Mouse (Mus musculus) regulatory T cell (primary cell): Measurements from ENCODE around the gene 6430548M08Rik.

Experiments used
- in situ Hi-C: fragments of 300-600 bp; cut with MboI, MseI; formaldehyde crosslinking; loops from one replicate; pipeline ENCODE4 v1.15.1; 2025; ENCODE audit warnings: high pct_unique_total_duplicates

6430548M08Rik gene

GRCm38 (mm10) chr8:120181274-120181673 lies 67.3 kb downstream of the 6430548M08Rik start:
- in situ Hi-C loops: no loop called here

- in situ Hi-C loops: no loop called here
These were observed 68.0 kb downstream of the 6430548M08Rik start for GRCm38 (mm10) chr8:120181861-120182414.

- in situ Hi-C loops: no loop called here
These were observed 70.4 kb downstream of the 6430548M08Rik start for GRCm38 (mm10) chr8:120184366-120184765.

DNA sequence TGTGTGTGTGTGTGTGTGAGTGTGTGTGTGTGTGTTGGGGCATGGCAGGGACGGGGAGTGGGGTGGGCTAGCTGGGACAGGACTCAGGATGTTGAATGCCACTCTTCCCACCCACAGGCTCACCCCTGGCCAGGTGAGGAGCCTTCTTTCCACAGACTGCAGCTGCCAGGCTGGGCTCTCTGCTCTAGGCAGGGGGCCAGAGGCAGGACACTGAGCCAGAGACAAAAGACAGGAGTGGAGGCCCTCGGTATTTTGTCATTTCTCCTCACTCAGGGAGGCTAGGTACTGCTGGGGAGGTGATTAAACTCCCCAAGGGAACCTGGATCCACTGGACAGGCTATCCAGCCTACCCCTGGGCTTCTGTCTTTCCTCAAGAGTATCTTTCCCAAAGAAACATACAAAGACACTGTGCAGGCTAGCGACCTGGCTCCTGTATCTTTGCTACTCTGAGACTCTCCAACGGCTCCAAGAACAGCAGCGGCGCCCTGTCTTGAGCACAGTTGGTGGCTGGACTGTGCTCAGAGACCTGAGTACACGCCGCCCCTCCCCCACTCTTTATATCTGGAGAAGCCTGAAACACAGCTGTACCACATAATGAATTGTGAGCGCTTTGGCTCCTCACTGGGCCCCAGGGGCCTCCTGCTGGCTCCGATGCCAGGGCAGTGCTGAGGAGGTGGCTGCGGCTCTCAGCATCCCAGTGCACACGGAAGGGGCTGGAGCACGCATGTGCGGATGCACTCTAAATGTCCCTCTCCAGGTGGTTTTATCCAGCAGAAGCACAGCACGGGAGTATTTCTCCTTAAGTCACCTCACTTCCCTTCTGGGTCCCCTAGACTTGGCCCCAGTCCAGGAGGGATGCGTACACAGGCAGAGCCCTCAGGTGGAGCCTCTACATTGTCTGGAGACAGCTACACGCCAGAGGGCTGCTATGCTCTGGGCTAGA lies 71.2 kb downstream of the 6430548M08Rik start:
- in situ Hi-C loops: no loop called here

GRCm38 (mm10) chr8:120186454-120186853 lies 72.5 kb downstream of the 6430548M08Rik start:
- in situ Hi-C loops: no loop called here

DNA sequence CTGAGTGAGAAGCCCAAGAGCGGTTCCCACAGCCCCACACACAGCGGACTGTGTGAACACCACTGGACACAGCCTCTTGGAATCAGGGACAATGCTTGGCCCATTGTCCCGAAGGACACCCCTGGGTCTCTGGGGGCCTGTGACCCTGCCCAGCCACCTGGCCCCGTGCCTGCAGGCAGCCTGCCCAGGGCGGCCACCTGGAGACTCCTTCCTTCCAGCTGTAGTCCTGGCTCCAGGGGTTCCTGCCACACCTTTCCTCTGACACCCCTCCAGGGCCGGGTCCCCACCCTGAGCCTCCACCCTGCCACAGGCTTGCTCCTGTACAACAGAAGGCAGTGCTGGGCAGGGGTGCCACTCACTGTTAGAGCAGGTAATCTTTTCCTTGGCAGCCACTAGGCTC lies 74.6 kb downstream of the 6430548M08Rik start:
- in situ Hi-C loops: no loop called here

- in situ Hi-C loops: no loop called here
These were observed 75.5 kb downstream of the 6430548M08Rik start for GRCm38 (mm10) chr8:120189440-120189839.

DNA sequence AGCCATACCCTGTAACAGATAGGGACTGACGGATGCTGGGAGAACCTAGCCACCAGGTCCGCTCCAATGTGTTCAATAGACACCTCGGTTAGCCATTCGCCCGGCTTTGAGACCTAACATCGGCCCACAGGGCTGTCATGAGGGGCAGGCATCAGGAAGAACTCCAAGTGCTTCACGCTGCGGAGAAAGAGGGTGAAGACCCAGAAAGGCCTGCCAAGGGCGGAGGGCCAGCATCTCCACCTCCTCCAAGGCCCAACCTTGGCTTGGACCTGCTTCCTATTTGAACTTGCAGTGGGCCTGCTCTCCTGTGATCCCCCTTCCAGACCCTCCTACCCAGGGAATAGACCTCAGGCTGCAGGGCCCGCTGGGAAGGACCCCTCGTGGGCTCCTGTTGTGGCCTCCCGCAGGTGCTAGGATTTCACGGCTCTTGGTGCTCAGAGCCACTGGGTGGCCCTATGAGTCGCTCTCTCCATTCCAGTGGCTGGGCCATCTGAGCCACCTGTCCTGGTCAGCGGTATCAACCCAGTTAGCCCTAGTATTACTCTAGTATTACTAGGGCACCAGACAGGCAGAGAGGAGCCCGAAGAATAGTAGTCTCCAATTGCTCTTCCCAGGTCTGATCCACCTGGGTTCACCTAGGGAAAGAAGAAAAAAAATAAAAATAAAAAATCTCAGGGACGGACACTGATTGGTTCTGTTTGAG lies 76.3 kb downstream of the 6430548M08Rik start:
- in situ Hi-C loops: no loop called here

DNA sequence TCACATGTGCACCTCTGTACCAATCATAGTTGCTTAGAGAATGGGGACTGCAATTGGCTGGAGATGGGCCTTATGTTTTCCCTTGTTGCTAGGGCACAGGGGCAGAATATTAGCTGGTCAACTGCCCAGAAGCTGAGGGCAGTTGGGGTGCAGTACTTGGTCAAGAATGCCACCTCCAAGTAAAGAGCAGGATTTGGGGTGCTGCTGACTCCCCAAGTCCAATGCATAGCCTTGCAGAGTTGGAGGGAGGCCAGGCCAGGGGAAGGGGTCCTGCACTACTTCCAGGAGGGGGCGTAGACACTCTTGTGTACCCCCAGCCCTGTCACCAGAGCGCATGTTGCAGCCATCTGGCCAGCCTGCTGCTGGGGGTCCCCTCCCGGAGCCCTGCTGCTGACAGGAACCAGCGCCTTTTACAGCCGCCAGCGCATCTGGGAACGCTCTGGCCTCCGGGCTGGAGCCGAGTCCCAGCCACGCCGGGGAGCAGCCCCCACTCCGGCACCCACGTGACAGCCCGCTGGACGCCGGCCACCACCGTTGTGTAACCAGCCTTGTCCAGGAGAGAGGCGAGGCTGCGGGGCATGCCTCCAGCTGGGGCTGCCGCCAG lies 77.0 kb downstream of the 6430548M08Rik start:
- in situ Hi-C loops: no loop called here

DNA sequence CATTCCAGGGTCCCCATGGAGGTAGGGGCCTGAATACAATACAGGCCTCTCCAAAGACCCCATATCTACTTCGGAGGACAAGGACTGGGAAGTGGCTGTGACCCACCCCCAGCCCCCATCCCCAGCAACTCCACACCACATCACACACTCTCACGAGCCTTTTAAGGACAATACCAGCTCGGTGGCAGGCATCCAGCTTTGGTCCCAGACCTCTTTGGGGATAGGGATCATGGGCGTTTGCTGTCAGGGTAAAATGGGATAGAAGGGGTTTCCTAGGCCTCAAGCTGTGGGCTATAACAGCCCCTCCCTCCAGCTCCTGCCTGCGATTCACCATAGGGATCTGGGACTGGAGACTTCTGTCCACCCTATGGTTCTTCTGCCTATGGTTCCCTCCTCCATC lies 77.7 kb downstream of the 6430548M08Rik start:
- in situ Hi-C loops: no loop called here

GRCm38 (mm10) chr8:120192118-120192517 lies 78.2 kb downstream of the 6430548M08Rik start:
- in situ Hi-C loops: no loop called here

GRCm38 (mm10) chr8:120201351-120201750 lies 87.4 kb downstream of the 6430548M08Rik start:
- in situ Hi-C loops: no loop called here

- in situ Hi-C loops: no loop called here
These were observed 88.6 kb downstream of the 6430548M08Rik start for GRCm38 (mm10) chr8:120202546-120202945.

DNA sequence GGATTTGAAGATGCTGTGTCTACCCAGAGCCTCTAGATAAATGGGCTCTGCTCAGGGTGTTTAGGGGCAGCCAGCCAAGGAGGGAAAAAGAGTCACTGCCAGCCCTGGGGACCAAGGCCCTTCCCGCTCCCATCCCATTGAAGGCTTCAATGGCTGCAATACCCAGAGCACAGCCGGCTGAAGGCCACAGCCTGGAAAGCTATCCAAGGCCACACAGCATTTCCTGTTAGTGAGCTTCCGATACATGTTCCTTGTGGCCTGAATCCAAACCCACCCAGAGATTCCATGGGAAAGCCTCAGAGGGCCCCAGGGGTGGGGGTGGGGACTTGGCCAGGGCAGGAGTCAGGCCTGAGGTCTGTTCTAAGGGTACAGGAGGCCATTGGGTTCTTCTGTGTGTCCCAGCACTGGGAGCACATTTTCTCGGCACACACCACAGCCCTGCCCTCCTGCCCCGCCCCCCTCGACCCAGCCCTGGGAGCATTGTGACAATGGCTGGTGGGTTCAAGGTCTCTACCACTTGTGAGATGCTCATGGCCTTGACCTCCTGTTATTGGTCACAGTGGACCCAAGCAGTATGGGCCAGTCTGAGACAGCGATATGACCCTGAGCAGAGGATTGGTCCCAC lies 90.9 kb downstream of the 6430548M08Rik start:
- in situ Hi-C loops: no loop called here

DNA sequence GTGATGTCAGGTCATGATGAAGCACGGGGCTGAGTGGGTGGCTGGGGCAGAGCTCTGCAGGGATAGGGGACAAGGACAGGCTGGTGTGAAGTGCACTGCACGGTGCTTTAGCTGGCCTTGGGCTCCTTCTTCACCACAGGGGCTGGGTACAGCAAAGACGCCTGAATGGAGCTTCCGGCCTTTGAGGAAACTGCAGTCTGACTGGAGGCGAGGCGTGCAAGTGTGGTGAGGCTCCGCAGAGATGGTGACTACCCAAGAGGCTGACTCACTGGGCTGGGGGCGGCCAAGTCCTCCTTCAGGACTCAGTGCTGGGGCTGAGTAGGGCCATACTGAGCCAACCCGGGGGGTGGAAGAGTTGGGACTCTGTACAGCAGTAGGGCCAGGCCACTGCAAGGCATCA lies 92.0 kb downstream of the 6430548M08Rik start:
- in situ Hi-C loops: no loop called here

GRCm38 (mm10) chr8:120207364-120207763 lies 93.4 kb downstream of the 6430548M08Rik start:
- in situ Hi-C loops: no loop called here

GRCm38 (mm10) chr8:120208113-120208512 lies 94.2 kb downstream of the 6430548M08Rik start:
- in situ Hi-C loops: no loop called here

DNA sequence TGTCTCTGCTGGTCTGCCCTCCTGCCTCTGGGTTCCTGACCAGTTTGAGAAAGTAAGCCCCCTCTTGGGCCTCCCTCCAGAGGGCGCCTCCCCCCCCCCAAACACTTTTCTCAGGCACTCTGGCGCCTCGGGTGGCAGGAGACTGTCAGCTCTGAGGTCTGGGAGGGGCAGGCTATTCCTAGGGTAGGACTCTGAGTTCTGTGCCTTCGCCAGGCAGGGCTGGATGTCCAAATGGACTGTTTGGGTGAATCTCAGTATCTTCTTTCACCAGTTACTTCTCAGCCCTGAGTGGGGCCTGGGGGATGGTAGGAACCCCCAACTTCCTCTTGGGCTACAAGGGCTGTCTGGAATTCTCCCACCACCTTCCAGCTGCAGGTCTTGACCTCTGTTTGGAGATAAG lies 97.4 kb downstream of the 6430548M08Rik start:
- in situ Hi-C loops: no loop called here

GRCm38 (mm10) chr8:120212596-120212995 lies 98.6 kb downstream of the 6430548M08Rik start:
- in situ Hi-C loops: no loop called here

DNA sequence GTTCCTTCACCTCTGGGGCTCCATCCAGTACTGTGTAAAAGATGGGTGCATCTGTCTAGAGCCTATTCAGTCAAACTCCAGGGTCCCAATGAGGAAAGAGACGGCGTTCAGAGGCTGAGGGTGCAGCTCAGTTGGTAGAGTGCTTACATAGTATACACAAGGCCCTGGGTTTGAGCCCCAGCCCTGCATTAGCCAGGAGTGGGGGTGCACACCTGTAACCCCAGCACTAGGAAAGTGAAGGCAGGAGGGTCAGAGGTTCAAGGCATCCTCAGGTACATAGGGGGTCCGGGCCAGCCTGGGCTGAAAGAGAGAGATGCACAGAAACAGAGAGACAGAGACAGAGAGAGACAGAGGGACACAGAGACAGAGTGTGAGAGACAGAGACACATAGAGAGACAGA lies 99.3 kb downstream of the 6430548M08Rik start:
- in situ Hi-C loops: no loop called here

DNA sequence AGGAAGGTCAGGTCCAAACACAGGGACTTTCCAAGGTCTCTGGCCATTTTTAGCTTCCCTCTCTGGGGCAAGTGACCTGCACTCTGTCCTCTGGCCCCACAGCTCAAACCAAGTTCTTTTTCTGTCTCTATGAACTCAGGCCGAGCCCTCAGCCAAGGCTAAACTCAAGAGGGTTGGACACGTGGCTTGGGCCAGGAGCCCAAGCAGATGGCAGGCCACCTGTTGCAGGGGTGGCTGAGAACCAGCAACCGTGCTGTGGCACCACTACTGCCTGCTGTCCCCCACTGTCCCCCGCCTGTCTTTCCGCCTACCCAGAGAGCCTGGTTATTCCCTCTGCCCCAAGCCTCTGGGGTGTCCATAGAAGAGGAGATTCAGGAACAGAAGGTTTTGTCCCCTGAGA lies 100.0 kb downstream of the 6430548M08Rik start:
- in situ Hi-C loops: no loop called here
